Mouse (Mus musculus) frontal cortex, adult 2 months (tissue): ENCODE measurements around the gene Lmf2. TPM values are rescaled to one million over a fixed set of nuclear protein-coding genes. Genes with fewer than 3 reads are reported as not detected.

Source experiments
- DNase-seq, 2 experiments: peaks; one replicate each; pipeline ENCODE4 v3.0.0; 2022; ENCODE audit warnings: low spot score in 1 of 2; ENCODE audit errors: extremely low spot score in 1 of 2
- polyA plus RNA-seq: library from polyadenylated mRNA; depleted of rRNA; stranded (reverse); fragments of >200 nt; gene quantifications from 2 replicates; pipeline ENCODE4 v1.2.3, GENCODE M21; 2012; rRNA removed

Gene Lmf2
- polyA plus RNA-seq, result 14.7 and 15.8 TPM in 2 replicates

GRCm38 (mm10) chr15:89355241-89356187 is at the start of gene Lmf2, which contains the start of gene Ncaph2:
Lmf2 (minus strand) TSS chr15:89355659.
Ncaph2 (plus strand) TSS chr15:89355719.
- peak; percentile 86 to 96 for DNase-seq

- DNase-seq, result no peak
Observed at GRCm38 (mm10) chr15:89404831-89405623, 49.6 kb upstream of the Lmf2 start.

- no peak for DNase-seq
Observed at GRCm38 (mm10) chr15:89402471-89402870, 47.0 kb upstream of the Lmf2 start.

GRCm38 (mm10) chr15:89399716-89400115 is 44.3 kb upstream of the Lmf2 start:
- DNase-seq, result no peak

GRCm38 (mm10) chr15:89398146-89398545 is 42.7 kb upstream of the Lmf2 start:
- DNase-seq, result no peak

GRCm38 (mm10) chr15:89396883-89397282 is 41.4 kb upstream of the Lmf2 start:
- no peak for DNase-seq

- DNase-seq, result no peak
Observed at GRCm38 (mm10) chr15:89390081-89390480, 34.6 kb upstream of the Lmf2 start.

- DNase-seq, result no peak
Observed at GRCm38 (mm10) chr15:89387127-89387526, 31.7 kb upstream of the Lmf2 start.

GRCm38 (mm10) chr15:89384617-89385016 is 29.2 kb upstream of the Lmf2 start, which contains the start of gene Klhdc7b:
Klhdc7b (plus strand) TSS chr15:89384917.
- no peak for DNase-seq

- no peak for DNase-seq
Observed at GRCm38 (mm10) chr15:89379429-89379828, 24.0 kb upstream of the Lmf2 start.

- DNase-seq, result no peak
Observed at GRCm38 (mm10) chr15:89378831-89379401, 23.5 kb upstream of the Lmf2 start, which contains the start of gene Odf3b. Odf3b (minus strand) TSS chr15:89379282.

- no peak for DNase-seq
Observed at GRCm38 (mm10) chr15:89377938-89378828, 22.7 kb upstream of the Lmf2 start.

GRCm38 (mm10) chr15:89377362-89377761 is 21.9 kb upstream of the Lmf2 start:
- no peak for DNase-seq

- no peak for DNase-seq
Observed at GRCm38 (mm10) chr15:89376957-89377356, 21.5 kb upstream of the Lmf2 start, which contains the start of gene Tymp. Tymp (minus strand) TSS chr15:89377039.

- DNase-seq, result no peak
Observed at GRCm38 (mm10) chr15:89376040-89376439, 20.6 kb upstream of the Lmf2 start.

GRCm38 (mm10) chr15:89374801-89375534 is 19.5 kb upstream of the Lmf2 start:
- DNase-seq, result no peak

- DNase-seq, result no peak
Observed at GRCm38 (mm10) chr15:89374340-89374739, 18.9 kb upstream of the Lmf2 start.

- DNase-seq, result peak; percentile 81 to 95
Observed at GRCm38 (mm10) chr15:89373762-89374248, 18.3 kb upstream of the Lmf2 start, which contains the start of gene Sco2. Sco2 (minus strand) TSS chr15:89373846.
